Mouse (Mus musculus) ovary, postnatal 10 days (tissue): ENCODE results near the gene Ccdc184.
A peak's percentile ranks its signal among the peaks of the same experiment; 100 is the strongest.

Experiments used
- DNase-seq: peaks from one replicate; pipeline ENCODE4 v3.0.0; 2022; ENCODE audit warnings: low spot score

Gene Ccdc184

DNA sequence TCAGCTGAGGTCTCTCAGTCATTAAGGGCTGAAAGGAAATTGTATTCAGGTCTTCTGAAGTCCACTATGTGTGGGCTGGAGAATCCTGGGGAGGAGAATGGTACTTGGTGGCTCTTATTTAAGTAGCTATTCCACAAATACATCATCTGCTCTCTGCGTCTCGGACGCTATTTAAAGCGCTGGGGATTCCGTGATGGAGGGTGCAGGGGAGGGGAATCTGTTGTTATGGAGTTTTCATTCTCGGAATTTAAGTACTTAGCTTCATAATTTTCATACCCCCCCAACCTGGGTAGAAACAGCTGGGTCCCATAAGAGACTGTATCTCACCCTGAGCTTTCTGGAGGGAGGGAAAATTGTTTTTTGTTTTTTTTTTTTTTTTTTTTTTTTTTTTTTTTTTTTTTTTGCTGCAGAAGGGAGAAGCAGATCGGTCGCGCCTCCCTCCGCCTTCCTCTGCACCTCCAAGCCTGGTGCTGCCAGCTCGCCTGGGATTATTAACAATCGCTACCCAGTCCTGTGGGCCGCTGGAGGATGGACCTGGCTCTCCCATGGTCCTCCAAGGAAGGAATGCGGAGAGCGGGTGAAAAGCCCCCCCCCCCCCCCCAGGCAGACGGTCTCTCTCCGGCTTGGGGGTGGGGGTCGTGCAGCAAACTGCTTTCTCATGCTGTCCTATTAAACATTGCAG is at the start of gene Ccdc184:
Gene Ccdc184 (plus strand): TSS at position 196 of the 682 bp plus-strand sequence.
- DNase-seq = no peak

DNA sequence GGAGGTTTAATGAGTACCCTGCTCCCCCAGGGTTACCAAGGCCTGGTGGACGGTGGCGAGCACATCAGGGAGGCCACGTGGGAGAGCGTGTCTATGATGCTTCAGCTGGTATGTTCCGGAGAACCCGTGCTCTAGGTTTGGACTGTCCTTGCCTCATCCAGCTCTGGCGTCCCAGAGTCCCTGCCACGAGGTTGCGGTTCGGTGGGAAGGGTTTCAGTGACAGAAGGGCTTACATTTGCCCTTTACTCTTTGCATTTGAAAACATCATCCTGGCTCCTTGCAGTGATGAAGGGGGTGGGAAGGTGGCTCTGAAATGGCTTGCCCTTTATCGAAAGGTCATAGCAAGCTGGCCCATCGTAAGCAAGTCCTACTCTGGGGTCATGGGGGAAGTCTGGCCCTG is 47.6 kb upstream of the Ccdc184 start:
- DNase-seq = no peak

DNA sequence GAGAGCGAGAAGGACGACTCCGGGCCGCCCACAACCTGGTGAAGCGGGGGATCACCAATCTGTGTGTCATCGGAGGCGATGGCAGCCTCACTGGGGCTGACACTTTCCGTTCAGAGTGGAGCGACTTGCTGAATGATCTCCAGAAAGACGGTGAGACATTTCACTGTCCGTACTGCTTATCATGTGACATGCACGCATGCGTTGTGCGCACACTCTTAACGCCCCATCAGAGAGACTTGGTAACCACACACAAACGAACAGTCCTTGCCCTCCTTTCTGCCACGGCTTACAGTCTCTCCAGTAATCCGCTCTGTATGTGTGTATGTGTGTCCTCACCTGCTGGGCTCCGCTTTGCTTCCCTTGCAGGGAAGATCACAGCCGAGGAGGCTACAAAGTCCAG is 46.1 kb upstream of the Ccdc184 start:
- no peak for DNase-seq

DNA sequence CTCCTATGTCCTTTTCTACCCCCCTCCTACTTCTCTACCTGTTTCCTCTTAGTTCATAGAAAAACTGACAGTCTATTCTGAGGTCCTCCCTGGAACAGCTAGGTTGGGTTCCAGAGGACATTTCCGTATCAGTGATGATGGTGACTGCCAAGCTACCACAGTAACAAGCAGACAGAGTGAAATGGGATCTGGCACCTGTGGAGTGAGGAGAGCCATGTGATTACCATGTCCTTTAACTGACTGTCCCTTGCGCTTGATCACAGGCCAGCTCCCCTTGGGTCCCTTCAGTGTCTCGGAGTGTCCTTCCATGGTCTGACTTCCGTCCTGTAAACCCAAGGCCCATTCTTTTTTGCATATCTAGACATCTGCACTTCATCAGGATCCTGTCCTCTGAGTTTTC is 36.0 kb upstream of the Ccdc184 start:
- no peak for DNase-seq

DNA sequence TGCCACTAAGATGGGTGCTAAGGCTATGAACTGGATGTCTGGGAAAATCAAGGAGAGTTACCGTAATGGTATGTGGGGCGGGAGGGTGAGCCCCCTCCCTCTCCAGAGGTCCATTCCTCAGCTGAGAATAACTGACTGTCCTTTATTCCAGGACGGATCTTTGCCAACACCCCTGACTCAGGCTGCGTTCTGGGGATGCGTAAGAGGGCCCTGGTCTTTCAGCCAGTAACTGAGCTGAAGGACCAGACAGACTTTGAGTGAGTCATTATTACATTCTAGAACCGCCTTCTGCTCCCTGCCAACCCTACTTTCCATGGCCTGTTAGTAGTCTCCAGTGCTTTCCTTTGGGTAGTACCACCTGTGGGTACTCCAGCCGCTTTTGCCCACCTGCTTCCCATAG is 35.5 kb upstream of the Ccdc184 start:
- DNase-seq = no peak

DNA sequence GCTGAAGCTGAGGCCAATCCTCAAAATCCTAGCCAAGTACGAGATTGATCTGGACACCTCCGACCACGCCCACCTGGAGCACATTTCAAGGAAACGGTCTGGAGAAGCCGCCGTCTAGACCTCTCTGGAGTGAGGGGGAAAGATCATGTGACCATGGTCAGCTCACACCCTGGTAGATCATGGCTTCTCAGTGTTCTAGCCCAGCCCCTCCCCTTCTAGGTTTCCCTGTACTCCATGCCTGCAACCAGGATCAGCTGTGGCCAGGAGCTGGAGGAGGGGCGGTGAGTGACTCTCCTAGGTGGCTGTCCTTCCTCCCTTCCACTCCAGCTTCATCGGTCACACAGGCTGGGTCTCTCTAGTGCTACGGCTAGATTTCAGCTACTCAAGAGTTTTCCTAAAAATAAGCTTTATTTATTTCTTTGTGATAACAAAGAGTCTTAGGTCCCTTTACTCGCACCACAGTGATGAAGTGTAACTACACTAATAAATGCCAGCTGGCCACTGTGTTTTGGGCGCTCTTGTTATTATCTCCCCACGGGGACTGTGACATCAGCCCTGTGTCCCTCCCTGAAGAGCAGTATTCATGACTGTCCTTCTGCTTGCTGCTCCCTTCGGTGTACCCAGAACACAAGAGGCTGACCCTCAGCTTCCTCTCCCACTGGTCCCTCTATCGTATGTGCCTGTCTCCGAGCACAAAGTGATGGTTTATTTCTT is 34.9 kb upstream of the Ccdc184 start:
- DNase-seq = no peak

DNA sequence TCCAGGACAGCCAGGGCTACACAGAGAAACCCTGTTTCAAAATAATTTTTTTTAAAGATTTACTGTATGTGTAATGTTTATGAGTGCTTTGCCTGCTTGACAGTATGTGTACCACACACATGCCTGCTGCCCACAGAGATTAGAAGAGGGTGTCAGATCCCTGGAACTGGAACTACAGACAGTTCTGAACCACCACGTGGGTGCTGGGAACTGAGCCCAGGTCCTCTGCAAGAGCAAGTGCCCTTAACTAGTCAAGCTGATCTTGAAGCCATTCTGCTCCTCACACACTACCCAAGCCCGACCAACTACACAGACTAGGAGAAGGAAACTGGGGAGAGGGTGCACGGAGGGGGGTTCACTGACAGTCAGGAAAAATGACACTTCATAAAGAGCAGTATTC is 33.5 kb upstream of the Ccdc184 start:
- no peak for DNase-seq

DNA sequence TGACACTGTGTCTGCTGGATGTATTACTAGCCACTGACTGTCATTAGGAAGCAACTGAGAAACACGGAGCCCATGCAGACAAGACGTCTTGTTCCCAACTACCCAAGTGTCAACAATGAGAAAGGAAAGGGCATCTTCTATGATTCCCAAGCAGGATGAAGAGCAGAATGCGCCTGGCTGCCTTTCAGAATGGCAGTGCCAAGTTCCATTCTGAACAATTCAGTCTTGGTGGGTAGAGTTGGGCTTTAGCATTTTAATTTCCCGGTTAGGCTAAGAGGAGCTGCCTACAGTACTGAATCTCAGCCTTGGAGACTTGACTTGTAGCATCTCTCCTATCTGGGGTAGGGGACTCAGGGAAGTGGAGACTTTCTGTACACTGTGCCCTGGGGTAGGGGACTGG is 32.9 kb upstream of the Ccdc184 start:
- DNase-seq = no peak

DNA sequence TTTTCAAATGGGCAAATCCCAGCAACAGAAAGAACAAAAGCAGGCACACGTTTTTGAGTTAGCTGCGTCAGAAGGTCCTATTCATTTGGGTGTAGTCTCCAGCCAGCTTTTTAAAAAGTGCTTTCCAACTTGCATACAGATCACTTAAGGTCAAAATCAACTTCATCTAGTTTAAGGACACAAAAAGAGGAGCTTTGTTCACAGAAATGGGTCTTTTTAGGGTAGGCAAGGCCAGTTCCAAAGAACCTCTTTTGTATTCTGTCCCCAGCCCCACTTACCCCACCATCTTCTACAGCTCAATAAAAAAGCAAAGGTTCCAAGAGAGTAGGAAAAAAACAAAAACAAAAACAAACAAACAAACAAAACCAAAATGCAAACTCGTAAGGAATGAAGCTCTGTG is 32.3 kb upstream of the Ccdc184 start:
- no peak for DNase-seq

DNA sequence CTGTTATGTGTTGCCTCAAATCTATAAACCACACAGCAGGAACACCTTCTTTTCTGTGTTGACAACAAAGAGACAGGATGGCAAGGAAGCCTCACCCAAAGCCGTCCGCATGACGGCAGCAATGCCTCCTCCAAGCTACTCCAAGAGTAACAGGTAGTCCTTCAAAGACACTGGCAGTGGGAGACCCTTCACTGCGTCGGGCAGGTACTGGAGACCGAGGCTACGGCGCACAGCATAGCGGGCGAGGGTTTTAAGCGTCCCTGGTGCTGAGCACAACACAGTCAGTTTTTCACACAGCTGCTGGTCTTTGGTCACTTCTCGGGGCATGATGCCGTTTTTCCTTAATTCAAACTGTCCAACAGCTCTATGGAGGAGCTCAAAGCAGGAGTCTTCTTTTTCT is 31.3 kb upstream of the Ccdc184 start:
- no peak for DNase-seq

DNA sequence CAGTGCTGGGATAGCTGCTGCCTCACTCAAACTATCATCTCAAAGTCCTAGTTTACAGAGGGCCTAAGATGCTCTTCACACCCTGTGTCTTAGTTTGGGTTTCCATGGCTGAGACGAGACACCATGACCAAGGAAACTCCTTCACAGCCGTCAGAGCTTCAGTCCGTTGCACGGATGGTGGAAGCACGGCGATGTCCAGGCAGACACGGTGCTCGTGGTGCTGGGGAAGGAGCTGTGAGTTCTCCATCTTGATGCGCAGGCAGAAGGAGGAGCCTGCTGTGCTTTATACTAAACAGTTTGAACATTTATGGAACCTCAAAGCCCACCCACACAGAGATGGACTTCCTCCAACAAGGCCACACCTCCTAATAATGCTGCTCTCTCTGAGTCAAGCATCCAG is 30.1 kb upstream of the Ccdc184 start:
- no peak for DNase-seq

DNA sequence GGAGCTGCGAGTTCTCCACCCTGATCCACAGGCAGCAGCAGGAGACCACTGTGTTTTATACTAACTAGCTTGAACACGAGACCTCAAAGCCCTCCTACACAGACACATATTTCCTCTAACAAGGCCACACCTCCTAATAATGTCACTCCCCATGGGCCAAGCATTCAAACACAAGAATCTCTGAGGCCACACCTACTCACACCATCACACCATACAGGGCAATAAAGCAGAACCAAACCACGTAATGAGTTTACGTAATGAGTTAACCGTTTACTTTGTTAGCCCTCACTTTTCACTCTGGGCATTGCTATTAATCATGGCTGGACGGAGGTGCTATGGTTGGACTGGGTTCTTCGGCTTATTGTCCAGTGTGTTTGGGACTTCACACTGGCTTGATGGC is 27.2 kb upstream of the Ccdc184 start:
- DNase-seq = no peak

DNA sequence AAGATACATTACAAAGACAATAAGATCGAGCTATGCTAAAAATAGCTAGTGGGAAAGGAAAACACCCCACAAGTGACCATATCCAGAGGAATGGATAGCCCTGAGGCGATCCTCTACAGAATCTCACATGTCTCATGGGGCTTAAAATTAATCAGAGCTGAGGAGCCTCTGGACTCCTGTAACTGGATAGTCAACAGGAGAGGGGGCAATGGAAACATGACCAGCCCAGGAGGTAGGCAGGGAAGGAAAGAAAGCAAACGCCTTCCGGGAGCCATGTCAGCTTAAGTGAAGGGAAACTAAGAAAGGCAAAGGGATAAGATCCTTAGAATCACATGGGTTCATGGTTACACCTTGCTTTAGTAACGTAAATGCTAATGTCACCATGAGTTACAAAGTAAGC is 26.1 kb upstream of the Ccdc184 start:
- no peak for DNase-seq

DNA sequence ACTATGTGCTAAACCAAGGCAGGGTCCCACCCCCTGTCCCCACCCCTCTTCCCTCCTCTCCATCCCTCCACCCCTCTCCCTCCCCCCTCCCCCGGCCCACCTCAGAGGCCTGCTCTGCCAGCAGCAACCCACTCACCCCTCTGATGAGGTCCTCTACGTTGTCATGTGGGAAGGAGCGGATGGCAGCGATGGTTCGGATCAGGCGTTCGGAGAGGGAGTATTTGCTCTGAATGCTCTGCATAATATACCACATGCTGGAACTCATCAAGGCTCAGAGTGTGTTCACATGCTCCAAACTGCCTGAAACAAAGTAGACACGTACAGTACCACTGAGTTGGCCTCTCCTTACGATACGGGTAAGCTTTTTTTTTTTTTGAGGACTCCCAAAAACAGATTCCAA is 24.4 kb upstream of the Ccdc184 start:
- DNase-seq = no peak

DNA sequence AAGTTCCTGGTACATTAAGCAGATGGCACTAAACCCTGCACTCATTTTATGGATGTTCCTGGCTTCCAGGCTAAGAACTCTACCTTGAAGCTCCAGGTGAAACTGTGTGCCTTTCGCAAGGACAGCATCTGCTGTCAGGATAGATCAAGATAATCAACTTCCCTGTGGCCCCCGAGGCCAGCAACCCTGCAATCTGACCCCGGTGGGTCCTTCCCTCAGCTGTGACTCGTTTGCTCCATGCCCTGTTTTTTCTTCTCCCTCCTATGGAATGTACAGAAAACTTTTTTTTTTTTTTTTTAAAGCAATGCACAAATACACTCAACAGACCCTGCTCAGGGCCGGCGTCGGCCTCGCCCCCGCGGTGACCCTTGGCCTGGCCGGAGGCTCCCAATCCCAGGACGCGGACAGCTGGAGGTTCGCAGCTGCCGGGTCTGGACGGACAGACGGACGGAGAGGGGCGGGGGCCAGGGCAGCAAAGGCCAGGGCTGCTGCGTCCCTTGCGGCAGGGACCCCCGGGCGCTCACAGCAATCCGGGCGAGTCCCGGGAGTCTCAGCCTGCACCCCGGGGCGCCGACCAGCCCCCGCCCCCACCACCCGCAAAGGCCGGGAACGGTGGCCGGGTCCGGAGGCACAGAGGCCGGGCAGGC is 22.0 kb upstream of the Ccdc184 start:
- DNase-seq = no peak

DNA sequence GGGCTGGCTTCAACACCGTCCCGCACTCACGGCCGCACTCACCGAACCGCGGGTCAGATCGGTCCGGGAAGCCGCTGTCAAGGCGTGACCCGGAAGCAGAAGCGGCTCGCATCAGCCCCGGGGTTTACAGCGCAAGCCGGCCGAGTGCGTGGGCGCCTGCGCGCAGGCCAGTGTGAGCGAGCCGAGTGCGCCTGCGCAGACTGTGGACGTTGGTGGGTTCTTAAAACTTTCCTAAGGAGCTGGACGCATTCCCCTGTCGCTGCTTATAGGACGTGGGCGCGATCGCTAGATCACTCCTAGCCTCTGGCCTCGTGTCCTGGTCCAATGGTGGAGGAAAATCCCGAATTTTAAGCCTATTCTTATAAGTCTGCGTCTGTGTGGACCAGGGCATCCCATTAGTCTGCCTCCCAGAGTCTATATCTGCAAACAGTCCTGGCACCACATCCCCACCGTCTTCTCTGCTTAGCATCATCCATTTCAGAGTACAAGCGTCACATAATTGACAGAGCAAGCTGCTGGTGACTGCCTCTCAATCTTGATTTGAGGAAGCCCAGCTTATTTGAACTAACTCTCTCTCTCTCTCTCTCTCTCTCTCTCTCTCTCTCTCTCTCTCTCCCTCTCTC is 21.3 kb upstream of the Ccdc184 start:
- peak; percentile 74 for DNase-seq

DNA sequence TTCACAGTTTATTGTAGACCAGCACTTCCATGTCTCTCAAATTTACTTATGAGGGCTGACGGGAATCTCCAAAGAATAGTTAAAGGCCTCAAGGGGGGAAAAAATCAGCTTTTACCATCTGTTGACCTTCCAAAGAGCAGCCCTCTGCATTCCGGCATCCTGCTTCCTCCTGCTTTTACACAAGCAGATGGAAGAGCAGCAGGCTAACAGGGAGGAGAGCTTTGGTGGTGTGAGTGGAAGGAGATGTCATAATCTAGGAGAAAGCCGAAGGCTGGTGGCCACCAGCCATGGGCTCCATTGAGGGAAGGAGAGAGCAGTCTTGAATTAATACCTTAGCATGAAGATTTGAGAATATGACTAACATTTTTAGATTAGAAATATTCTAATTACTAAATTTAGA is 18.6 kb upstream of the Ccdc184 start:
- DNase-seq = no peak

DNA sequence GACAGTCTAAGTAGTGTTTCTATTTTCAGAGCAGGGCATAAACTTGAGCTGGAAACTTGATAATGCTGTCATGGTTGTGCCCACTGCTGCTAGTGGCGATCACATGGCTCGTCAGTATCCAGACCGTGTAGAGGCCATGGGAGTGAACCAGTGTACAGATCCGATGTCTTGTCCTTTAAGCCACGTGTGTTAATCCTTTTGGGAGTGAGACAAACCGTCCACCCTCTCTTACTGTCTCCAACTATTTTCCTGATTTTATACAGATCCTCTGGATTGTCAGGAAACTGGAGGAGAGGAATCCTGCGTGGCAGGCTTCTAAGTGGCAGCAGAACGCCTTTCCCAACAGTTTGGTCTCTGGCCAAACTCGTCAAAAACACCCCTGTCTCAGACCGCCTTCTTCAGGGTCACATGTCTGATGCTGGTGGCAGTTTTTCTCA is 17.8 kb upstream of the Ccdc184 start:
- DNase-seq = no peak

DNA sequence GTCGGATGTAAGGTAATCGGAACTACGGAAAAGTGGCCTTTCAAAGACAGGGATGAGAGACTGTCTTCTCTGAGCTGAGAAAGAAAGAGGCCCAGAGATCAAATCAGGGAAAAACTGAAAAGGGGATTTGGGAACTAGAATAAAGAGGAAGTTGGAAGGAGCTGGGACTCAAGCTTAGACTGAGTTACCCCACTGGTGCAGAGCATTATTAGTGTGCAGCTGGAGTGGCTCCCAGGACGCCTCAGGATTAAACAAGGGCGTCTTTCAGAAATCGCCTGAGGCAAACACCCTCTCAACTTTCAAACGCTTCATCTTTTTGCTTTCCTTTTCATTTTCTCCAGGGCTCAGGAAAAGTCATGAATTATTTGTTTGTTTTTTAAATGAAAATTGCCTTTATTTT is 14.0 kb upstream of the Ccdc184 start:
- DNase-seq = no peak

DNA sequence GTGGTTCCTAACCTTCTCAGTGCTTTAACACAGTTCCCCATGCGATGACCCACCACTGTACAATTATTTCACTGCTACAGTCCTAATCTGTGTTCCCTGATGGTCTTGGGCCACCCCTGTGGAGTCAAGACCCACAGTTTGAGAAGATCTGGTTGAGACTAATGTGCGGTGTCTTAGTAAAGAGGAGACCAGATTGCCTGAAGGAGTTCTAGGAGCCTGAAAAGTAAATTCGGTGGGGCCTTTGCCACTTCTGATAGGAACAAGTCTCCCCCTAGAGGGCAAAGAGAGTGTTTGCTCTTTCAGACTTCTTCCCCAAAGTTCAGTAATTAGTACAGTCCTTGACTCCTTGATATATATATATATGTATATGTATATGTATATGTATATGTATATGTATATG is 13.3 kb upstream of the Ccdc184 start:
- no peak for DNase-seq

DNA sequence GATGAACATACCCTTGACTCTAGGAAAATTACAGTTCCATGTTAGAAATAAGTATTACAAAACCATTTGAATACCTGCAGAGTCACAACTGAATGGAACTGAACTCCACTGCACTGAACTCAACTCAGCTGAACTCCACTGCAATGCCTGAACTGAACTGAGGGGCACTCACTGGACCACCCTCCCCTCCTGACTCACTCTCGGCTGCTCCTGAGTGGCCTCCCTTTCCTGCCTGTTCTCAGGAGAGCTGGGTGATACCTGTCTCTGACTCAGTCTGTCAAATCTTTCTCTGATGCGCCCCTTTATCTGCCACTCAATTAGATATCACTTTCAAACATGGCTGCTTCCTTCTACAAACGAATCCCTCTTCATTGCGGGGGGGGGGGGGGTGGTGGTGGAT is 12.8 kb upstream of the Ccdc184 start:
- no peak for DNase-seq

DNA sequence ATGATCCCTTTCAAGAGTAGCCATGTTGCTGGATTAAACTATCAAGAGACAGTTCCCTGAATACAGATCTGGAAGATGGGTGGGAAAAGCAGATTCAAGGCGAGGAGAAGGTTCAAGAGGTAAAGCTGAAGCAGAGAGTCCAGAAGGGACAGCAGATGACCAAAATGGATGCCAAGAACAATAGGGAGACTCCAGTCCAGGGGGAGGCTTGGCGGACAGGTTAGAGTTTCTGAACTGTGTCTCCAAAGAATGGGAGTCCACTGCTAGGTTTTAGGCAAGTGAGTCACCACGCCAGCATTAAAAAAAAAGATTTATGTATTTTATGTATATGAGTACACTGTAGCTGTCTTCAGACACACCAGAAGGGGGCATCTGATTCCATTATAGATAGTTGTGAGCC is 12.3 kb upstream of the Ccdc184 start:
- no peak for DNase-seq

DNA sequence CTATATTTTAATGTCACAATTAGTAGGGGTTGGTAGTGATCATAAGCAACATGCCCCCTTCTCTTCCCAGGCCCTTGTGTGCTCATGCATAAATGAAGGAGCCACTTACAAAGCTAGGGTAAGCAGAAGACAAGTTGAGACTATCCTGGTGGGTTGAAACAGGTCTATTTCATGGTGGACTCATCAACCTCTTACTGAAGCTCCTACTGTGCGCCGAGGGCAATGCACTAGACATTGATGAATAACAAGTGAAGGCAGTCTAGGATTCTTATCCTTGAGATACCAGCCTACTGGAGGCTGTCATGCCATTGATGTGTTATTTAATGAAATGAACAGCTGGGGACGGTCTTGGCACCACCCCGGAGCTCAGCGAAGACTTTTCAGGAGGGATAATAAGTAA is 11.7 kb upstream of the Ccdc184 start:
- DNase-seq = no peak
